Mouse (Mus musculus) hindbrain, embryonic 14.5 days (tissue): ENCODE data around the gene Rpa1. TPM values are rescaled to one million over a fixed set of nuclear protein-coding genes. Genes with fewer than 3 reads are reported as not detected.
"Not testable (repeated sequence)": the region's sequence is repeated elsewhere in the genome, so short reads cannot be mapped to it uniquely, and the experiment has no call there.

ENCODE experiments used
- ATAC-seq: fragments of 200-750 bp; cut with Nextera tagmentation; 2 replicates; pipeline ENCODE4 v1.8.0; 2017; ENCODE audit warnings: moderate number of reproducible peaks, mild to moderate bottlenecking, moderate TSS enrichment, moderate library complexity; ENCODE audit not compliant: low FRiP score
- DNase-seq: peaks from one replicate; pipeline ENCODE4 v3.0.0-alpha.2; 2015; ENCODE audit warnings: low spot score
- H3K27ac ChIP-seq: fragments of 300-500 bp; sonication (generic); 2 replicates; pipeline ENCODE4 v1.5.1; 2014; ENCODE audit warnings: mild to moderate bottlenecking, moderate library complexity
- H3K27me3 ChIP-seq: fragments of 300-500 bp; sonication (generic); 2 replicates; pipeline ENCODE4 v1.6.1; 2014; ENCODE audit warnings: mild to moderate bottlenecking, low read length, mixed read lengths; ENCODE audit not compliant: control insufficient read depth, insufficient read depth
- H3K36me3 ChIP-seq: fragments of 300-500 bp; sonication (generic); replicated peaks from 2 replicates; pipeline ENCODE4 v1.6.1; 2014; ENCODE audit not compliant: control insufficient read depth, insufficient read depth
- H3K4me1 ChIP-seq: fragments of 300-500 bp; sonication (generic); replicated peaks from 2 replicates; pipeline ENCODE4 v1.6.1; 2014; ENCODE audit warnings: antibody characterized with exemption, low read length, mixed read lengths; ENCODE audit not compliant: control insufficient read depth, insufficient read depth
- H3K4me2 ChIP-seq: fragments of 300-500 bp; sonication (generic); replicated peaks from 2 replicates; pipeline ENCODE4 v1.6.1; 2014; ENCODE audit warnings: mild to moderate bottlenecking, moderate library complexity
- H3K4me3 ChIP-seq: fragments of 300-500 bp; sonication (generic); replicated peaks from 2 replicates; pipeline ENCODE4 v1.5.1; 2014; ENCODE audit warnings: mild to moderate bottlenecking, low read length
- H3K9ac ChIP-seq: fragments of 300-500 bp; sonication (generic); 2 replicates; pipeline ENCODE4 v1.6.1; 2014
- H3K9me3 ChIP-seq: fragments of 300-500 bp; sonication (generic); 2 replicates; pipeline ENCODE4 v1.6.1; 2016; ENCODE audit warnings: low read length; ENCODE audit not compliant: control insufficient read depth
- WGBS: fragments of 180-500 bp; shearing (Covaris S2); extraction: QIAGEN DNeasy Blood & Tissue Kit; methylation state at CpG from one replicate; pipeline ENCODE4 v1.1.7; 2014; 5-methylcytosine and 5-hydroxymethylcytosine counted together
- polyA plus RNA-seq: library from polyadenylated mRNA; unstranded; fragments of >200 nt; fragmentation: Nextera tagmentation; extraction: Ambion mirVana; gene quantifications from 2 replicates; pipeline ENCODE4 v1.2.1, GENCODE M21; 2014

The Rpa1 gene
- polyA plus RNA-seq, 1 experiment from 2014 or later: 48.0 TPM

DNA sequence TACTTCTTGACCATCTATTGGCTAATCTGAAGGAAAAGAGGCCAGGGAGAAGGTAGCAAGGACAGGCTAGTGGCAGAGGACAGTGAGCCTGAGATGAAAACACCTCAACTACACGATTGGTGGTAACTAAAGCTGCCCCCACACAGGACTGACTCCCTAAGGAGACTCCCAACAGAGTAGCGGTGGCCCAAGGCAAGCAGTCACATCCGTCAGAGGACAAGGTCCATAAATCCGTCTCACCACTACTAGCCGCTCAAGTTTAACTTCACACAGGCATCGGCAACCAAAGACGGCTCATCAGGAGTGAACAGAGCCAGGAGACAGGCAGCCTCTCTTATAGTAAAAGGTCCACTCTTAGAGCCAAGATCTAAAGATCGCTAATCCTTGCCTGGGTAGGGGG is 37.3 kb downstream of the Rpa1 start:
- ATAC-seq: no peak
- no peak for DNase-seq
- H3K9ac ChIP-seq: no peak overlapping the region
- H3K36me3 ChIP-seq: peaks cover 84% of the 10 kb centered on the region
- no peaks in the 10 kb centered on the region for H3K27me3 ChIP-seq
- no peaks in the 10 kb centered on the region for H3K4me1 ChIP-seq
- H3K27ac ChIP-seq: no peak overlapping the region
- H3K4me2 ChIP-seq: no peak overlapping the region
- H3K9me3 ChIP-seq: no peaks in the 10 kb centered on the region
- H3K4me3 ChIP-seq: no peak overlapping the region
- WGBS: 85% methylated on average over 8 of the region's 8 CpGs

- 75% methylated on average over 4 of the region's 4 CpGs for WGBS
- H3K9me3 ChIP-seq: no peaks in the 10 kb centered on the region
- no peaks in the 10 kb centered on the region for H3K27me3 ChIP-seq
- no peak overlapping the region for H3K4me3 ChIP-seq
- H3K4me2 ChIP-seq: no peak overlapping the region
- no peak overlapping the region for H3K9ac ChIP-seq
- H3K27ac ChIP-seq: no peak overlapping the region
- peaks cover 78% of the 10 kb centered on the region for H3K36me3 ChIP-seq
- ATAC-seq: no peak
- DNase-seq: no peak
- no peaks in the 10 kb centered on the region for H3K4me1 ChIP-seq
Measured at GRCm38 (mm10) chr11:75308650-75309049, 39.5 kb downstream of the Rpa1 start.

DNA sequence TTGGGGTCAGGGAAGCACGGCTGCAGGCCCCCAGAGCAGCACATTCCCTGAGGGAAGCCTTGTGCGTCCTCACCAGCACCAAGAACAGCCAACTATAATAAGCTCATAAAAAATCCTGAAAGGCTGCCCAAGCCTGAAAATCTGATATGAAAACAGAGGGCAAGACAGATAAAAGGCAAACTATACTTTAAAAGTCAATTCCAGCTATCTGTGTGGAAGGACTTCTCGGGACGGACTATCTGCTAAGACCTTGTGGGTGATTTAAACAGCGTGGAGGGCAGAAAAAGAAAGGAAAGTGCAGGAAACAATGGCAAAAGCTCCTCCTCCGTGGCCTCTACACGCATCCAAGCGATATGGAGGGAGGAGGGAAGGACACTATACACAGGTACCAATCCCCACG is 43.3 kb downstream of the Rpa1 start:
- 84% methylated on average over 9 of the region's 9 CpGs for WGBS

GRCm38 (mm10) chr11:75300954-75301353 is 47.2 kb downstream of the Rpa1 start:
- Histone ChIP-seq H3K9ac (no peak overlapping the region), H3K4me1 (peaks cover 16% of the 10 kb centered on the region), H3K9me3 (no peaks in the 10 kb centered on the region), H3K4me2 (no peak overlapping the region), H3K36me3 (peaks cover 25% of the 10 kb centered on the region), H3K27ac (peak overlapping the region; percentile 70), H3K27me3 (no peaks in the 10 kb centered on the region), H3K4me3 (no peak overlapping the region)
- WGBS: 74% methylated on average over 9 of the region's 9 CpGs
- ATAC-seq (no peak), DNase-seq (no peak)

More for the DNA sequence above, 43.3 kb downstream of the Rpa1 start:
- Histone ChIP-seq H3K4me3 (no peak overlapping the region), H3K9ac (no peak overlapping the region), H3K9me3 (no peaks in the 10 kb centered on the region), H3K27ac (no peak overlapping the region), H3K27me3 (no peaks in the 10 kb centered on the region), H3K4me2 (no peak overlapping the region), H3K4me1 (peaks cover 10% of the 10 kb centered on the region; the same call in 1 of the 2 replicates), H3K36me3 (peaks cover 57% of the 10 kb centered on the region)
- DNase-seq (no peak), ATAC-seq (no peak)

DNA sequence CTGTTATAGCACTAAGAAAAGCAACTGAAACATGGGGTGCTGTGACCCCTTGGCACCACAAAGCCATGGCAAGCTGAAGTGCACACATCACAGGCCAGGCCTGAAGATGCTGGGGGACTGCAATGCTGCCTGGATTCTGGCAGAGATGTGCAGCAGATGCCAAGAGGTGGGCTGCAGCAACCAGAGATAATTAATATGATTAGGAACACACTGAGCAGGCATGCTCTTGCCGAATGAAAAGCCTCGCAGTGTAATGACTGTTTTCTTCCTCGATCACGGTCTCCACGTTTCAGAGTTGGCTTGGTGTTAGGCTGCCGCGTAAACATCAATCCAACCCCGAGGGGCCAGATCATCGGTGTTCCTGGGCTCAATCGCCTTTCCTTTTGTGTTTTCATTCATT is 48.3 kb downstream of the Rpa1 start:
- Histone ChIP-seq H3K9me3 (no peaks in the 10 kb centered on the region), H3K4me1 (peaks cover 17% of the 10 kb centered on the region), H3K27me3 (no peaks in the 10 kb centered on the region), H3K9ac (no peak overlapping the region), H3K4me3 (no peak overlapping the region), H3K4me2 (no peak overlapping the region), H3K27ac (peak overlapping the region; percentile 70), H3K36me3 (peaks cover 16% of the 10 kb centered on the region; the same call in 1 of the 2 replicates)
- no peak for DNase-seq
- WGBS: 50% methylated on average over 10 of the region's 10 CpGs
- peak; percentile 53; the same call in 1 of the 2 replicates for ATAC-seq

GRCm38 (mm10) chr11:75298491-75298890 is 49.6 kb downstream of the Rpa1 start:
- H3K9ac ChIP-seq: no peak overlapping the region
- H3K27me3 ChIP-seq: no peaks in the 10 kb centered on the region
- peaks cover 25% of the 10 kb centered on the region for H3K4me1 ChIP-seq
- DNase-seq (no peak), ATAC-seq (no peak)
- 50% methylated on average over 11 of the region's 11 CpGs for WGBS
- peaks cover 16% of the 10 kb centered on the region; the same call in 1 of the 2 replicates for H3K36me3 ChIP-seq
- H3K27ac ChIP-seq: no peak overlapping the region
- no peak overlapping the region for H3K4me2 ChIP-seq
- H3K4me3 ChIP-seq: no peak overlapping the region
- no peaks in the 10 kb centered on the region for H3K9me3 ChIP-seq

- peaks cover 15% of the 10 kb centered on the region; the same call in 1 of the 2 replicates for H3K36me3 ChIP-seq
- no peak for DNase-seq
- WGBS: 81% methylated on average over 9 of the region's 9 CpGs
Measured at GRCm38 (mm10) chr11:75297631-75298030, 50.5 kb downstream of the Rpa1 start.

DNA sequence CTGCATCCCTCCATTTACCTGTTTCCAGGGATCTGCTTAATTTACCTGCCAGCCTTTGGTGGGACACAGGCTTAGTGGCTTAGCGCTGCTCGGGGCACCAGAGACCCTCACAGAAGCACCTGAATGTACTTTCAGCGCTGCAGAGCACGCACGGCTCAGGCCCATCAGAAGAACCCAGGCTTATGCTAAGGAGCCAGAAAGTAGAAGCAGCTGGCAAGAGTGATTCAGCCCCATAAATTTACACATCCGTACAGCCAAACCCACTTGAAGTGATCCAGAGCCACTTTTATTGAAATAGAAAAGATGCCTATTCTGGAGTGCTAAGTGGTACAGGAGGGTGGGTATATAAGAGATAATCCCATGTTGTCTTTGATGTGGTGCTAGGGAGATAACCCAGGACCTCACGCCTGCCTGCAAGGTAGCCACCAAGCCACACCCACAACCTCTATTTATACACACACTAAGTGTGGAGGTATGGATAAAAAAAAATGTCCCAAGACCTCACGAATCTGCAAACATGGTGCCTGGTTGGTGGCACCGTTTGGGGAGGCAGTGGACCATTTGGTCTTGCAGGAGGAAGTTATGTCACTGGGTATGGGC is 51.6 kb downstream of the Rpa1 start:
- Histone ChIP-seq H3K36me3 (peaks cover 4% of the 10 kb centered on the region; the same call in 1 of the 2 replicates), H3K4me3 (no peak overlapping the region), H3K4me1 (peaks cover 44% of the 10 kb centered on the region), H3K9me3 (no peaks in the 10 kb centered on the region), H3K9ac (no peak overlapping the region), H3K27ac (no peak overlapping the region), H3K27me3 (no peaks in the 10 kb centered on the region), H3K4me2 (no peak overlapping the region)
- WGBS: 88% methylated on average over 9 of the region's 9 CpGs
- ATAC-seq (no peak), DNase-seq (no peak)

More at GRCm38 (mm10) chr11:75297631-75298030, 50.5 kb downstream of the Rpa1 start:
- no peaks in the 10 kb centered on the region for H3K9me3 ChIP-seq
- H3K9ac ChIP-seq: no peak overlapping the region
- no peaks in the 10 kb centered on the region for H3K27me3 ChIP-seq
- no peak overlapping the region for H3K27ac ChIP-seq
- no peak overlapping the region for H3K4me3 ChIP-seq
- H3K4me1 ChIP-seq: peaks cover 32% of the 10 kb centered on the region
- no peak overlapping the region for H3K4me2 ChIP-seq
- ATAC-seq: no peak

- H3K36me3 ChIP-seq, H3K9ac ChIP-seq, H3K4me2 ChIP-seq, ATAC-seq, DNase-seq, H3K27me3 ChIP-seq, H3K4me3 ChIP-seq, H3K27ac ChIP-seq, H3K9me3 ChIP-seq: not testable (repeated sequence)
- H3K4me1 ChIP-seq: peaks cover 43% of the 10 kb centered on the region
- WGBS: 92% methylated on average over 5 of the region's 5 CpGs
Measured at GRCm38 (mm10) chr11:75295534-75295933, 52.6 kb downstream of the Rpa1 start.
